Mouse (Mus musculus) thymus, postnatal 14 days (tissue): Measurements from ENCODE around the gene Atp5c1.

Source experiments
- DNase-seq: peaks from one replicate; pipeline ENCODE4 v3.0.0; 2021

Atp5c1 gene

GRCm38 (mm10) chr2:10080310-10081010, at the start of gene Atp5c1, which contains the start of gene Kin:
Gene Atp5c1 (minus strand): TSS chr2:10080510.
Gene Kin (plus strand): TSS chr2:10080593.
- DNase-seq: peak; percentile 98

- DNase-seq: no peak
Measured at GRCm38 (mm10) chr2:10128571-10128970, 48.3 kb upstream of the Atp5c1 start.

- DNase-seq: no peak
Measured at GRCm38 (mm10) chr2:10127471-10127870, 47.2 kb upstream of the Atp5c1 start.

GRCm38 (mm10) chr2:10126122-10126521, 45.8 kb upstream of the Atp5c1 start:
- no peak for DNase-seq

GRCm38 (mm10) chr2:10121826-10122225, 41.5 kb upstream of the Atp5c1 start:
- DNase-seq: no peak

- DNase-seq: no peak
Measured at GRCm38 (mm10) chr2:10119276-10119675, 39.0 kb upstream of the Atp5c1 start.

GRCm38 (mm10) chr2:10118751-10119150, 38.4 kb upstream of the Atp5c1 start:
- DNase-seq: no peak

- no peak for DNase-seq
Measured at GRCm38 (mm10) chr2:10108535-10109189, 28.4 kb upstream of the Atp5c1 start.

- DNase-seq: peak; percentile 39
Measured at GRCm38 (mm10) chr2:10101180-10101579, 20.9 kb upstream of the Atp5c1 start.

- DNase-seq: no peak
Measured at GRCm38 (mm10) chr2:10100471-10100870, 20.2 kb upstream of the Atp5c1 start.

- peak; percentile 55 for DNase-seq
Measured at GRCm38 (mm10) chr2:10098598-10099215, 18.4 kb upstream of the Atp5c1 start.

GRCm38 (mm10) chr2:10094327-10095100, 14.2 kb upstream of the Atp5c1 start:
- no peak for DNase-seq

- DNase-seq: no peak
Measured at GRCm38 (mm10) chr2:10087256-10087850, 7.0 kb upstream of the Atp5c1 start.

- DNase-seq: no peak
Measured at GRCm38 (mm10) chr2:10082737-10083136, 2.4 kb upstream of the Atp5c1 start.

GRCm38 (mm10) chr2:10081453-10082080, 1.3 kb upstream of the Atp5c1 start:
- DNase-seq: no peak

- DNase-seq: no peak
Measured at GRCm38 (mm10) chr2:10079745-10080309, 483 bp downstream of the Atp5c1 start.

GRCm38 (mm10) chr2:10076675-10077074, 3.6 kb downstream of the Atp5c1 start:
- DNase-seq: no peak

GRCm38 (mm10) chr2:10074470-10074869, 5.8 kb downstream of the Atp5c1 start:
- no peak for DNase-seq

GRCm38 (mm10) chr2:10071751-10072150, 8.6 kb downstream of the Atp5c1 start:
- DNase-seq: no peak

GRCm38 (mm10) chr2:10058836-10059235, 21.5 kb downstream of the Atp5c1 start:
- DNase-seq: no peak

GRCm38 (mm10) chr2:10051996-10052395, 28.3 kb downstream of the Atp5c1 start:
- no peak for DNase-seq

- no peak for DNase-seq
Measured at GRCm38 (mm10) chr2:10050878-10051277, 29.4 kb downstream of the Atp5c1 start.
